Mouse (Mus musculus) MEL (cell line): ENCODE results near the gene Lrrc74b.
A peak's percentile ranks its signal among the peaks of the same experiment; 100 is the strongest.

Experiments used
- CTCF ChIP-seq, 3 experiments: IDR thresholded peaks in 2 of 3; conservative IDR thresholded peaks in 1 of 3; 2 replicates each; pipeline ENCODE4 v1.5.1; 2011 to 2012; ENCODE audit warnings: low read length in 3 of 3, low read depth in 2 of 3, mild to moderate bottlenecking in 2 of 3, improper control_type of control experiment in 1 of 3, inconsistent platforms in 1 of 3, mixed read lengths in 1 of 3, moderate library complexity in 1 of 3; ENCODE audit not compliant: control insufficient read depth in 1 of 3, insufficient read depth in 1 of 3, poor library complexity in 1 of 3, severe bottlenecking in 1 of 3
- EP300 ChIP-seq, 2 experiments: IDR thresholded peaks; 2 replicates each; pipeline ENCODE4 v1.6.1; 2011; ENCODE audit warnings: improper control_type of control experiment in 2 of 2, low read length in 2 of 2, low read depth in 1 of 2, mild to moderate bottlenecking in 1 of 2
- ETS1 ChIP-seq: IDR thresholded peaks from 2 replicates; pipeline ENCODE4 v1.6.1; 2012; ENCODE audit warnings: low read depth, mild to moderate bottlenecking, inconsistent platforms, low read length, improper control_type of control experiment, moderate library complexity
- GABPA ChIP-seq: IDR thresholded peaks from 2 replicates; pipeline ENCODE4 v1.6.1; 2012; ENCODE audit warnings: low read depth, mild to moderate bottlenecking, inconsistent platforms, low read length, improper control_type of control experiment, moderate library complexity
- GATA1 ChIP-seq: IDR thresholded peaks from 2 replicates; pipeline ENCODE4 v1.6.1; 2011; ENCODE audit warnings: low read depth, low read length, improper control_type of control experiment
- JUND ChIP-seq: IDR thresholded peaks from 2 replicates; pipeline ENCODE4 v1.6.1; 2011; ENCODE audit warnings: low read depth, mild to moderate bottlenecking, improper control_type of control experiment, low read length
- MAX ChIP-seq: IDR thresholded peaks from 2 replicates; pipeline ENCODE4 v1.6.1; 2011; ENCODE audit warnings: low read length, improper control_type of control experiment
- MYC ChIP-seq: IDR thresholded peaks from 2 replicates; pipeline ENCODE4 v1.6.1; 2011; ENCODE audit warnings: low read depth, mild to moderate bottlenecking, low read length, improper control_type of control experiment, moderate library complexity
- POLR2A ChIP-seq, 2 experiments: IDR thresholded peaks; 2 replicates each; pipeline ENCODE4 v1.6.1; 2011 to 2012; ENCODE audit warnings: low read length in 2 of 2, mild to moderate bottlenecking in 2 of 2, control low read depth in 1 of 2, improper control_type of control experiment in 1 of 2, low read depth in 1 of 2, moderate library complexity in 1 of 2; ENCODE audit not compliant: control insufficient read depth in 1 of 2, insufficient read depth in 1 of 2, poor library complexity in 1 of 2
- SMC3 ChIP-seq: IDR thresholded peaks from 2 replicates; pipeline ENCODE4 v1.6.1; 2011; ENCODE audit warnings: low read depth, low read length, improper control_type of control experiment
- TCF12 ChIP-seq: IDR thresholded peaks from 2 replicates; pipeline ENCODE4 v1.6.1; 2014; ENCODE audit warnings: low read depth, mild to moderate bottlenecking, inconsistent platforms, low read length, improper control_type of control experiment, moderate library complexity
- ZKSCAN1 ChIP-seq: IDR thresholded peaks from 2 replicates; pipeline ENCODE4 v1.6.1; 2012; ENCODE audit warnings: low read depth, mild to moderate bottlenecking, inconsistent platforms, low read length, improper control_type of control experiment, moderate library complexity
- ZNF384 ChIP-seq: IDR thresholded peaks from 2 replicates; pipeline ENCODE4 v1.6.1; 2012; ENCODE audit warnings: low read depth, mild to moderate bottlenecking, inconsistent platforms, low read length, improper control_type of control experiment

- TF ChIP-seq POLR2A (IDR thresholded peaks at IDR 0.05; ENCODE audit: control insufficient read depth in 1 of 2, insufficient read depth in 1 of 2, low read depth in 1 of 2, low read length in 2 of 2, poor library complexity in 1 of 2) = peak; percentile 78 to 97
- TF ChIP-seq JUND = no peak
- 0 out of 2 replicates have a peak, but pooled peaks have one; percentile 24 for TF ChIP-seq ETS1
- TF ChIP-seq CTCF (IDR thresholded peaks at IDR 0.05 in 2 of 3, conservative IDR thresholded peaks at IDR 0.05 in 1 of 3; ENCODE audit: control insufficient read depth in 1 of 3, insufficient read depth in 1 of 3, low read depth in 2 of 3, low read length in 3 of 3, poor library complexity in 1 of 3, severe bottlenecking in 1 of 3) = no peak
- peak; percentile 34; the same call in 1 of the 2 replicates for TF ChIP-seq GATA1
- TF ChIP-seq MYC = 0 out of 2 replicates have a peak, but pooled peaks have one; percentile 70
- no peak for TF ChIP-seq EP300 (IDR thresholded peaks at IDR 0.05; ENCODE audit: low read depth in 1 of 2, low read length in 2 of 2)
- no peak for TF ChIP-seq ZNF384
- TF ChIP-seq MAX = peak; percentile 61; the same call in 1 of the 2 replicates
- TF ChIP-seq GABPA = no peak
- peak; percentile 62; the same call in 1 of the 2 replicates for TF ChIP-seq TCF12
- TF ChIP-seq ZKSCAN1 = no peak
- TF ChIP-seq SMC3 = no peak
Measured at GRCm38 (mm10) chr16:17508546-17509239, 52.4 kb downstream of the Lrrc74b start, which contains the start of gene Lztr1.
